Mouse (Mus musculus) layer of hippocampus, adult 2 months (tissue): ENCODE measurements around the gene Phyhd1. TPM values are rescaled to one million over a fixed set of nuclear protein-coding genes. Genes with fewer than 3 reads are reported as not detected.

Experiments used
- DNase-seq, 2 experiments: peaks; one replicate each; pipeline ENCODE4 v3.0.0; 2022; ENCODE audit warnings: low spot score in 2 of 2
- H3K27ac ChIP-seq: fragments of 200-600 bp; 2 replicates; pipeline ENCODE4 v1.8.1; 2022
- H3K4me3 ChIP-seq: fragments of 200-600 bp; 2 replicates; pipeline ENCODE4 v1.8.1; 2022; ENCODE audit warnings: mild to moderate bottlenecking
- CTCF ChIP-seq: fragments of 200-600 bp; conservative IDR thresholded peaks from 2 replicates; pipeline ENCODE4 v1.8.1; 2022; ENCODE audit warnings: antibody characterized with exemption, mild to moderate bottlenecking, moderate library complexity
- long read RNA-seq, 2 experiments: library from polyadenylated mRNA; stranded (forward); transcript quantifications; one replicate each; pipeline ENCODE4 v2.0.0; 2021; ENCODE audit warnings: borderline mapping rate in 2 of 2
- total RNA-seq, 2 experiments: library from RNA; stranded (reverse); gene quantifications; 2 replicates each; pipeline ENCODE4 v1.2.3; 2021

Phyhd1 gene
- total RNA-seq: 10 to 100 TPM; 21.5 to 22.2 TPM
- long read RNA-seq, experiment 1, partial matches to known transcripts: 3 of 7 reads
- long read RNA-seq, experiment 1, other reads (novel, unspliced or antisense): 3 of 7 reads
- long read RNA-seq, experiment 2, partial matches to known transcripts: 0 of 6 reads
- long read RNA-seq, experiment 2, other reads (novel, unspliced or antisense): 2 of 6 reads

DNA sequence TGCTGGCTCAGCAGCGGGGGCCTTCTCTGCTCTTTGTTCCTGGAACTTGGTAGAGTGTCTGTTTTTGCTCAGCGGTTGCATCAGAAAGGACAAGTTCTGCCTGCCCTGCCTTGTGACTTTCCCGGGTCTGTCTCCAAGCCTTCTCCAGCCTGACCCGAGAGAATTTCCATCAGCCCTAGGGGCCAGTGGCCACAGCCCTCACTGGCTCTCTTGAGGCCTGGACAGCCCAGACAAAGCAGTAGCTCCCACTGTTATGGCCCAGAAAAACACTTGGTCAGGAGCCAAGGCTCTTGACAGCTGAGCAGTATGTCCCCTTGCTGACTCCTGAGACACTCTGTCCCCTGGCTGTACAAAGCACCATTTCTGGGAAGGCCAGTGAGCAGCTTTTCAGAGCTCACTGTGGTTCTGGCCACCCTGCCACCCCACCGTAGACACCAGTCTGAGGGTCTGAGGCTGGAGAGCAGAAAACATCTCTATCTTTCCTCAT, at the start of gene Phyhd1:
Gene Phyhd1, plus strand, starts transcription at position 437 of the 487 bp plus-strand sequence.
- peak; percentile 46 to 51 for DNase-seq
- H3K27ac ChIP-seq: peak within 1 kb of the TSS; percentile 94
- no peak within 1 kb of the TSS; the same call in 1 of the 2 replicates for H3K4me3 ChIP-seq
- no peak for TF ChIP-seq CTCF

DNA sequence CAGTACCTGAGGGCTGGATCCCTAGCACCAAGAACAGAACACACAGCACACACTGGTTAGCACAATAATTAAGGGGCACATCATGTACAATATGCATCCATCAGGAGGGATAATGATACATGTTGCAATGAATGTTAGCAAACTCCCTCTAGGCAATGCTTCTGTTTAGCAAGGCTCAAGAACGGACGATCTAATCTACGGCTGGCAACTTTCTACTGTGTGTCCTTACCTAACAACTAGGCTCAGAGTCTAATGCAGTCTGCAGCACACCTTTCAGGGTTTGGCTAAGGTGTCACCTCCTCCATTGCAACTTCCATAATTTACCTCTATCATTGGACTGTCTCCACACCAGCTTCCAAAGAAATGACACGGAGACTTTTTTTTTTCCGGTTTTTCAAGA, 49.7 kb upstream of the Phyhd1 start:
- H3K27ac ChIP-seq: no peak overlapping the region
- no peak for TF ChIP-seq CTCF

DNA sequence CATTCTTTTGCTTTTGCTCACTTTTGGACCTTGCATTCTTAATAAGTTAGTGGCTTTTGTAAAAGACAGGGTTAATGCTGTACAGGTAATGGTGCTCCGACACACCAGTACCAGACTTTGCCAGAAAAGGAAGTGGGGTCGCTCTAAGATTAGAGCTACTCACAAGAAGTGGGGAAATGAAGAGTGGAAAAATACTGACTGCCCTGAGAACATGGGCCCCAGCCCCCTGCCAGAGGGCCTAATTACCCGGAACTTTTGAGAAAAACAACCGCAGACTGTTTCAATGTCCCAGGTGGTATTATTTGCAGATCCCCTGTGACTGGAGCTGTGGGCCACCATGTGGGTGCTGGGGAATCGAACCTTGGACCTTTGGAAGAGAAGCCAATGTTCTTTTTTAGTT, 30.4 kb upstream of the Phyhd1 start:
- no peak for DNase-seq

More for the DNA sequence above, 49.7 kb upstream of the Phyhd1 start:
- no peak overlapping the region for H3K4me3 ChIP-seq
- no peak for DNase-seq

DNA sequence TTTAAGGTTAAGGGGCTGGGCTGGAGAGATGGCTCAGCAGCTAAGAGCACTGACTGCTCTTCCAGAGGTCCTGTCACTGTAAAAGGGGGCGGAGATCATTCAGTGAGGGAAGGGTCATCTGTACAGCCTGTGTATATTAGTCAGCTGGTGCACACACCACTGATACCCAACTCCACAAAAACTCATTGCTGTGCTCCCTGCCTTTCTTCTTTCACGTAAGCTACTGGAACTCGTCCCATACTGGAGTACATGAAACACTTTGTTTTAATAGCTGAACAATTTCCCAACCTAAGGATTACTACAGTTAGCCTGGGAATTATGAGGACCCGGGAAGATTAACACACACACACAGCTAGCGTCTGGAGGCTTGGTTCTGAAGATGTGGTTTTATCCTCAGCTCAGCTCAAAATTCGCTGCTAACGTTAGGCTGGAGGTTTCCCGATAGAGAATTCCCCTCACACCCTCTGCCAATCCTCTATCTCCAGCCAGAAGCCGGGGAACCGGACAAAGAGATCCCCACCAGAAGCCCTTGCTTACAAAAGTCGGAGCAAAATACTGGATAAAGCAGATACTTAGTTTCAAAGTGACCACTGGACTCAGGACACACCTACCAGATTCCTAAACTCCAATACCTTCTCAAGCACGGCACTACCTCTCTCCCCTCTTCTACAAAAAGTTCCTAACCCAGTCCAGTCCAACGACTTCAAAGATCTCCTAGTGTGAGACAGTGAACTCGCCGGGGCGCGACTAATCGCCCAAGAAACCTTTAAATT, 29.4 kb upstream of the Phyhd1 start:
- Histone ChIP-seq H3K4me3 (peak overlapping the region; percentile 94), H3K27ac (peak overlapping the region; percentile 96)
- no peak for DNase-seq
- TF ChIP-seq CTCF: no peak

More for the DNA sequence above, 30.4 kb upstream of the Phyhd1 start:
- TF ChIP-seq CTCF: no peak
- Histone ChIP-seq H3K4me3 (no peak overlapping the region), H3K27ac (no peak overlapping the region)

DNA sequence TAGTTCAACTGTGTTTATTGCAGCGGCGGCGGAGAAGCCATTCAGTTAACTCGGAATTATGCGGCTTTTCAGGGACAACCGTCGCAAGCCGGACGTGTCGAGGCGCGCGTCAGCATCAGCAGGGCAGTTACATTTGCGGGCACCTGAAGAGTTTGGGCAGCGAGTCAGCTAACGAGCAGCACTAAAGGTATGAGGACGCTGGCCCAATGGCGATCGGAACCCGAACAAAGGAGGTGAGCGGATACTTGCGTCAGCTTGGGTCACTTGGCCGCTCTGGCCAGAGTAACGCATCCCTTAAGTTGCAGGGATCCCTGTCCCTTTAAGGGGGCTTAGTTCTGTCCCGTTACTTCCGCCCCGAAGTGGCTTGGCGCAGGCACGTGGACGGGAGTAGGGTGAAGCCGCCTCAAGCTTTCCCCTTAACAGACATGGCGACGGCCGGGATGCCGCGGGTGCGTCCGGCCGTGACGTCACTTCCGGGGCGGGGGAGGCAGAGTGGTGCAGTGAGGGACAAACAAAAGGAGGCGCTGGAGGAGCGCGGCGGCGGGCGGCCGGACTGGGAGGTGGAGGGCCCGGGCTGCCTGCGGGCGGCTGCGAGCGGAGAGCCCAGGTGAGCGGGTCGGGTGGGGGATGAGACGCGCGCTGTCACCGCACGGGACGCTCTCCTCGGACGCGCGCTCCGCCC, 28.7 kb upstream of the Phyhd1 start, which contains the start of gene Lrrc8a:
Gene Lrrc8a, plus strand, starts transcription at position 517 of the 682 bp plus-strand sequence.
- Histone ChIP-seq H3K27ac (peak within 1 kb of the TSS; percentile 96), H3K4me3 (peak within 1 kb of the TSS; percentile 94)
- peak; percentile 60 for TF ChIP-seq CTCF
- peak; percentile 100 for DNase-seq

DNA sequence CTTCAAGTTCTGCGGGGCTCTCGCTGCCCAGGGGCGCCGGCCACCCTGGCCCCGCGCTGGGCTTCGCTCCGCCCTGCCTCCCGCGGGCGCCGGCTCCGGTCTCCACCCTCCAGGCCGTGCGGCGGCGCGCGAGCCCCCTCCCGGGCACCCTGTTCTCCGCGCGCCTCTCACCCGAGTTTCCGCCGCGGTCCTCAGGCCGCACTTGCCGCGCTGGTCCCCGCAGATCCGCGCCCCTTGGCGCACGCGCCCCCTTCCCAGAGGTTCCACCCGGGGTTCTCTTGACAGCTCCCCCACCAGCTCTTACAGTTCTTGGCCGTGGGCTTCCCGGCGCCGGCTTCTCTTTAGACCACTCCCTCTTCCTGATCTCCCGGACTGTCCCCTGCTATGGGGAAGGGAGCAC, 28.1 kb upstream of the Phyhd1 start:
- peak overlapping the region; percentile 96 for H3K27ac ChIP-seq
- peak; percentile 48 to 67 for DNase-seq
- peak; percentile 31; the same call in 1 of the 2 replicates for TF ChIP-seq CTCF
- H3K4me3 ChIP-seq: peak overlapping the region; percentile 94

DNA sequence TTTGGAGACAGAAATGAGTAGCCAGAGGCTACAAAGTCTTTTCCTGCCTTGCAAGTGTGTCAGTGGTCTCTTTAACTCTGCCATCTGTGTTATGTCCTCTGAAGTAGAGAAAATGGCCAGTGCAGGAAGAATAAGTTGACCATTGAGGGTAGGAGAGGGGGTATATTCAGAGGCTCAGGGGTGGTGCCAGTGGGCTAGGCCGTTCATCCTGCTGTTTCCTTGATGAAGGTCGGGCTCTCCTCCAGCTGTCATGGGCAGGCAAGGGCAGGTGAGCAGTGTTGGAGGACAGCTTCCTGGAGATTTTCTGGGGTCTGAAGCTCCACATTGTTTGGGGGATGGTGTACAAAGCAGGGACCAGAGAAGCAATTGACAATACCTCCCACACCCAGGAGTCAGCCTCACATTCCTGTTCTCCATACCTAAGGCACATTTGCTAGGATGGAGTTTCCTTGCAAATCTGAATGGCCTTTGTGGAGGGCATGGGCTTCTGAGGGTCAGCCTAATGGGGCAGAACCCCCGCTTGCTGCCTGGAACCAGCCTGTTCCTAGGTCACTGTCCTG, 27.0 kb upstream of the Phyhd1 start:
- no peak for DNase-seq
- TF ChIP-seq CTCF: no peak
- peak overlapping the region; percentile 94 for H3K4me3 ChIP-seq
- H3K27ac ChIP-seq: peak overlapping the region; percentile 96

DNA sequence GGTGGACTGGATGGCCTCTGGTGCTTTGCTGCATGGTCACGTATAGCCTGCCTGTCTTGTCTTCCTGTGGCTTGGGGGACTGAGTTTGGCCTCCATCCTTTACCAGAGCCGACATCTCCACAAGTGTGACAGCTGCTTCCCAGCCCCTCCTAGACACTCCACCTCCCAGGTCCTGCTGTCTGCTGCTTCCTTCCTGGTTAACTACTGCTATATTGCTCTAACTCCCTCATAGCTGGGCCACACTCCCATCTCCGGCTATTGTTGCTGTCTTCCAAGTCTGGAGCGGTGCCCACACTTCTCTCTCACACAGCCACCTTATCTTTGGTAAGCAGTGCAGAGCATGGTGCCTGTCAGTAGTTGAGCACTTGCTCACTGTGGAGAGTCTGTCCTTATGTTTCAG, 26.2 kb upstream of the Phyhd1 start:
- DNase-seq: no peak
- Histone ChIP-seq H3K4me3 (no peak overlapping the region; the same call in 1 of the 2 replicates), H3K27ac (peak overlapping the region; percentile 96)
- TF ChIP-seq CTCF: no peak

DNA sequence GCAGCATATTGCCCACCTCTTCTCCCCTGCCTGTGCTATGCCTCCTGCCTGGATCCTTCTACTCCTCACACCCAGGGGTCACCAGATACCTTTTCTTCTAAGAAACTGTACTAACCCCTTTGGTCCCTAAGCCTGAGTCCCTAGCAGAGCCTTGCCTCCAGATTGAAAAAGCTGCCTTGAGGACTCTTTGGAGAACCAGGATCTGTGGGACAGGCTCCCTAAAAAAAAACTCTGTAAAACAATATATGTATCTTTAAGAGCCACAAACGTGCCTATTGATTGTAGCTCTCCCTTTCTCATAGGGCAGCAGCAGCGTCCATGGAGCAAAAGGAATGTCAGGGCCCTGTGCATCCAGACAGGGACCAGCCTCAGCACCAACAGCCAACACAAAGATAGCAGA, 25.7 kb upstream of the Phyhd1 start, which contains the start of gene Gm28035:
Gene Gm28035, plus strand, starts transcription at position 301 of the 400 bp plus-strand sequence.
- DNase-seq: no peak
- Histone ChIP-seq H3K4me3 (peak within 1 kb of the TSS; percentile 94; the same call in 1 of the 2 replicates), H3K27ac (peak within 1 kb of the TSS; percentile 96)
- TF ChIP-seq CTCF: no peak

DNA sequence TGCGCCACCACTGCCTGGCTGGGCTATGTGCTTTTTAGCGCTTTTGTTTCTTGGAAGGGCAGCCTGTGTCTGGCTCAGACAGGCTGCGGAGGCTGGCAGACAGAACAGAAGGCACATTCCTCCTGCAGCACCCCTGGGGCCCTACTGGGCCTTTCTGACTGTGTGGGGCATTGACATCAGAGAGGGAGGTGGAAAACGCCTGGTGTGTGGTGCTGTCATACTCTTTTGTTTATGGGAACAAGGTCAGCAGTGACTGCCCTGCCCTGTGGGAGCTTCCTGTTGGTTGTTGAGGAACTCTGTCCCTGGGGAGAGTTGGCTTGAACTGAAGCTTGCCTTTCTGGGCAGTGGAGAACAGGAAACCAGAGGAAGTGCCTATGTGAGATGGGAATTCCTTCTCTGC, 23.5 kb upstream of the Phyhd1 start:
- DNase-seq: no peak
- no peak overlapping the region for H3K4me3 ChIP-seq
- H3K27ac ChIP-seq: peak overlapping the region; percentile 64
- TF ChIP-seq CTCF: no peak

DNA sequence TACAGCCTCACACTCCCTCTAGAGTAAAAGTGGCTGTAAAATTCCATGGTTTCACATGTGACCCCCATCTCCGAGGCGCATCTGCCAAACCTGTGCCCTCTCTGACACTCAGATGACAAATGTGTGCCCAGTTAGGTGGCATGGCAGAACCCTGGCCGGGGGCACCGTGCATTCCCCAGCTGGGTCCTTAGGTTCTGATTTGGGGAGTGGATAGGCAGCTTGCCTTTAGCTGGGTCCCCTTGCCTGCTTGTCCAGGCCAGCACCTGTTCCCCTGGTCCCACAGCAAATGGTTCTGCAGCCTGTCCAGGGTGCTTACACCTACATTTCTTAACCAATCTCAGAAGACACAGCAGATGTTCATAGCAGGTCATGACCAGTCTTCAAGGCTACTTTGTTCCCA, 22.6 kb upstream of the Phyhd1 start:
- DNase-seq: no peak
- TF ChIP-seq CTCF: no peak
- Histone ChIP-seq H3K4me3 (no peak overlapping the region), H3K27ac (0 out of 2 replicates have a peak overlapping the region, but pooled peaks have one; percentile 64)

DNA sequence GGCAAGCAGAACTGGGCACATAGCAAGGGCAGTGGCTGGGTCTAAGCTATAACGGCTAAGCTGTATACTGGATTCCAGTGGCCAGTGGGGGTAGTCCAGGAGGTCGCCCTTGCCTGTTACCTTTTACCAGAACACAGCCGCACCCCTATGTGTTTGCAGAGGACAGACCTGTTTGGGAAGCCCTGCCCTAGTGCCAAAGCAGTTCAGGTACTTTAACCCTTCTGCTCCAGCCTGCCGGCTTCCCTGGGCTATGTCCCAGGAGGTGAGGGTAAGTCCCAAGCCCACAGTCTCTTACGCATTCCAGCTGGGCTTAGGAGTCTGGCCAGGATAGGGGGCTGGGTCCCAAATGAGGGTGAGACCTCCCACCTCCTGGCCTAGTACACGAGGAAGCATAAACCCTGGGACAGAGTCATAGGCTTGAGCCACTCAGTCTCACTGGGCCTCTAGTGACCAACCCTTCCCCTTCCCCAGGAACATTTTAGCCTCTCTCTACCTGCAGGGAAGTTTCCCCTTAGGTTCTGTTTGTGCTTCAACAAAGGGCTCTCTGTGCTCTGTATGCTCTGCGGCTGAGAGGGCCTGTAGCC, 21.3 kb upstream of the Phyhd1 start:
- no peak for TF ChIP-seq CTCF
- Histone ChIP-seq H3K4me3 (no peak overlapping the region), H3K27ac (no peak overlapping the region)
- no peak for DNase-seq
